Mouse (Mus musculus): ENCODE results near the gene Nkg7.

- TF ChIP-seq CTCF (IDR thresholded peaks at IDR 0.05; ENCODE audit: low read depth) (no peak), EP300 (IDR thresholded peaks at IDR 0.05; ENCODE audit: low read depth) (no peak)
Measured at GRCm38 (mm10) chr7:43432891-43433290, 4.0 kb upstream of the Nkg7 start.
